Mouse (Mus musculus) E14TG2a.4 (cell line): Measurements from ENCODE around the gene Tnfrsf17.

Experiments used
- H3K27me3 ChIP-seq: 2 replicates; pipeline ENCODE4 v1.6.1; 2014; ENCODE audit warnings: low read length, control low read depth; ENCODE audit not compliant: insufficient read depth
- H3K36me3 ChIP-seq: 2 replicates; pipeline ENCODE4 v1.6.1; 2014; ENCODE audit warnings: low read length, control low read depth; ENCODE audit not compliant: insufficient read depth
- H3K4me1 ChIP-seq: replicated peaks from 2 replicates; pipeline ENCODE4 v1.6.1; 2014; ENCODE audit warnings: low read depth, low read length, control low read depth
- H3K4me3 ChIP-seq: replicated peaks from 2 replicates; pipeline ENCODE4 v1.5.1; 2014; ENCODE audit warnings: mild to moderate bottlenecking, low read length
- H3K9me3 ChIP-seq: 2 replicates; pipeline ENCODE4 v1.6.1; 2014; ENCODE audit warnings: low read length, control low read depth
- CTCF ChIP-seq: conservative IDR thresholded peaks from 2 replicates; pipeline ENCODE4 v1.5.1; 2014; ENCODE audit warnings: low read length
- NANOG ChIP-seq: IDR thresholded peaks from 2 replicates; pipeline ENCODE4 v1.6.1; 2014; ENCODE audit warnings: borderline replicate concordance, low read length, mixed read lengths
- POU5F1 ChIP-seq: IDR thresholded peaks from 2 replicates; pipeline ENCODE4 v1.6.1; 2014; ENCODE audit warnings: low read length, borderline replicate concordance

Tnfrsf17 gene

GRCm38 (mm10) chr16:11313512-11313911 is at the start of gene Tnfrsf17:
Gene Tnfrsf17 (plus strand): TSS chr16:11313812.
- Histone ChIP-seq H3K36me3 (no peaks in the 10 kb centered on the region), H3K4me1 (peaks cover 61% of the 10 kb centered on the region), H3K9me3 (no peaks in the 10 kb centered on the region), H3K27me3 (no peaks in the 10 kb centered on the region), H3K4me3 (no peak within 1 kb of the TSS)
- TF ChIP-seq NANOG (no peak), CTCF (no peak), POU5F1 (no peak)

- no peak for TF ChIP-seq POU5F1
- TF ChIP-seq NANOG: no peak
- TF ChIP-seq CTCF: no peak
- no peaks in the 10 kb centered on the region for H3K27me3 ChIP-seq
- no peak overlapping the region for H3K4me3 ChIP-seq
- peaks cover 13% of the 10 kb centered on the region for H3K4me1 ChIP-seq
- no peaks in the 10 kb centered on the region for H3K36me3 ChIP-seq
- H3K9me3 ChIP-seq: no peaks in the 10 kb centered on the region
Observed at GRCm38 (mm10) chr16:11266556-11266955, 47.1 kb upstream of the Tnfrsf17 start.

GRCm38 (mm10) chr16:11269808-11270207 is 43.8 kb upstream of the Tnfrsf17 start:
- H3K4me3 ChIP-seq: no peak overlapping the region
- H3K4me1 ChIP-seq: peaks cover 30% of the 10 kb centered on the region

GRCm38 (mm10) chr16:11270642-11271041 is 43.0 kb upstream of the Tnfrsf17 start:
- Histone ChIP-seq H3K4me3 (no peak overlapping the region), H3K4me1 (peaks cover 37% of the 10 kb centered on the region), H3K9me3 (no peaks in the 10 kb centered on the region), H3K27me3 (no peaks in the 10 kb centered on the region), H3K36me3 (no peaks in the 10 kb centered on the region)
- TF ChIP-seq POU5F1 (no peak), NANOG (no peak), CTCF (no peak)

More at GRCm38 (mm10) chr16:11269808-11270207, 43.8 kb upstream of the Tnfrsf17 start:
- Histone ChIP-seq H3K36me3 (no peaks in the 10 kb centered on the region), H3K9me3 (no peaks in the 10 kb centered on the region), H3K27me3 (no peaks in the 10 kb centered on the region)
- no peak for TF ChIP-seq CTCF
- no peak for TF ChIP-seq NANOG
- no peak for TF ChIP-seq POU5F1

GRCm38 (mm10) chr16:11271073-11271472 is 42.5 kb upstream of the Tnfrsf17 start:
- Histone ChIP-seq H3K36me3 (no peaks in the 10 kb centered on the region), H3K9me3 (no peaks in the 10 kb centered on the region), H3K4me3 (no peak overlapping the region), H3K27me3 (no peaks in the 10 kb centered on the region), H3K4me1 (peaks cover 40% of the 10 kb centered on the region)
- TF ChIP-seq CTCF: no peak
- TF ChIP-seq POU5F1: no peak
- no peak for TF ChIP-seq NANOG

- Histone ChIP-seq H3K9me3 (no peaks in the 10 kb centered on the region), H3K27me3 (no peaks in the 10 kb centered on the region), H3K4me1 (peaks cover 62% of the 10 kb centered on the region), H3K4me3 (no peak overlapping the region), H3K36me3 (no peaks in the 10 kb centered on the region)
- TF ChIP-seq NANOG (no peak), CTCF (no peak), POU5F1 (no peak)
Observed at GRCm38 (mm10) chr16:11276888-11277287, 36.7 kb upstream of the Tnfrsf17 start.

GRCm38 (mm10) chr16:11278778-11279177 is 34.8 kb upstream of the Tnfrsf17 start:
- Histone ChIP-seq H3K27me3 (no peaks in the 10 kb centered on the region), H3K4me1 (peaks cover 53% of the 10 kb centered on the region), H3K4me3 (no peak overlapping the region), H3K36me3 (no peaks in the 10 kb centered on the region), H3K9me3 (no peaks in the 10 kb centered on the region)
- TF ChIP-seq CTCF (no peak), NANOG (no peak), POU5F1 (no peak)

GRCm38 (mm10) chr16:11282655-11283232 is 30.9 kb upstream of the Tnfrsf17 start:
- Histone ChIP-seq H3K4me3 (no peak overlapping the region), H3K4me1 (peaks cover 17% of the 10 kb centered on the region), H3K36me3 (no peaks in the 10 kb centered on the region), H3K9me3 (no peaks in the 10 kb centered on the region), H3K27me3 (no peaks in the 10 kb centered on the region)
- TF ChIP-seq NANOG: no peak
- no peak for TF ChIP-seq POU5F1
- no peak for TF ChIP-seq CTCF

GRCm38 (mm10) chr16:11284881-11285280 is 28.7 kb upstream of the Tnfrsf17 start:
- Histone ChIP-seq H3K9me3 (peaks cover 16% of the 10 kb centered on the region), H3K4me3 (no peak overlapping the region), H3K4me1 (peaks cover 7% of the 10 kb centered on the region), H3K36me3 (peaks cover 2% of the 10 kb centered on the region; the same call in 1 of the 2 replicates), H3K27me3 (no peaks in the 10 kb centered on the region)
- TF ChIP-seq POU5F1: no peak
- TF ChIP-seq CTCF: no peak
- TF ChIP-seq NANOG: no peak
